Mouse (Mus musculus) kidney, adult 9 months (tissue): ENCODE measurements around the gene Kat6b.

Experiments
- DNase-seq: peaks from one replicate; pipeline ENCODE4 v3.0.0; 2022

Kat6b gene

DNA sequence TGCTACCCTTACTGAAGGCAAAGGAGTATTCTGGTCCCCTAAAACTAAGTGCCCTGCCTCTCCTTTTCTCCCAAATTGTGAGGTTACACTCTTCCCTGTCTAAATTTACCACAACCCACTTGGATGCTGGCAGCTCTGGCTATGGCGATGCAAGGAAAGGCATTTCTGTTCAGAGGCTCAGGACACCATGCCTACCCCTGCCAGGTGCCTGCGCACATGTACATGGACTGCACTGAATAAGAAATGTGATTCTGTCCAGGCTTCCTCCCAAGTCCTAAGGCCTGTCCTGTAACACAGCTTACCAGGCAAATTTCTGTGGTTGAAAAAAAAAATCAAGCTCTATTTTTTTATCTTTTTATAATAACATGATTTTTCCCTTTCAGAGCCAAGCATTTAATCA, 195.0 kb downstream of the Kat6b start:
- no peak for DNase-seq

DNA sequence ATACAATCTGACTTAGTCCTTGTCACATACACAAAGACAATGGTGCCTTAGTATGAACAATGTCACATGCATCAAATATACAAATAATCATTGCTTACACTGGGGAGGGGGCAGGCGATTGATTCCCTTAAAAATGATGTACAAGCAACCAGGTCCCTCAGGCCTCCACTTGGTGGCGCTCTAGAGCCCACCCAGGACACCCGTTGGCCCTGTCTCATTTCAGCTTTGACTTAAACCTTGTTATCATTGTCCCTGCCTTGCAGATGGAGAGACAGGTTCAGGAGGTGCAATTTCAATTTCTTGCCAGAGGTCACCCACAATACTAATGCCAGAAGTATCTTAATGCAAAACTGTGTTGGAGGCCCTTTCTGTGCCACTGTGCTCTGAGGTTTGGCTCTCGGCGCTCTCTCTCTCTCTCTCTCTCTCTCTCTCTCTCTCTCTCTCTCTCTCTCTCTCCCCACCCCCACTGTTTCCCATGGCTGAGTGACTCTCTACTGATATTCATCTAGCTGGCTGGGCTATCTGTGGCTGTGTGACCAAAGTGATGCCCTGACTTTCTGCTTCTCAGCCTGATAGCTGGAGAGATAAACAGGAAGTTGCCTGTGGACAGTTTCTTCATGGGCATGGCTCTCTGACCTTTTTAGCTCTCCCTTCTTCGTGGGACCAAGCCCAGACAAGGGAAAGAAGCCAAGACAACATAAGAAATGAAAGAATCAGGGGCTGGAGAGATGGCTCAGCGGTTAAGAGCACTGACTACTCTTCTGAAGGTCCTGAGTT, 197.5 kb downstream of the Kat6b start:
- peak; percentile 59 for DNase-seq

DNA sequence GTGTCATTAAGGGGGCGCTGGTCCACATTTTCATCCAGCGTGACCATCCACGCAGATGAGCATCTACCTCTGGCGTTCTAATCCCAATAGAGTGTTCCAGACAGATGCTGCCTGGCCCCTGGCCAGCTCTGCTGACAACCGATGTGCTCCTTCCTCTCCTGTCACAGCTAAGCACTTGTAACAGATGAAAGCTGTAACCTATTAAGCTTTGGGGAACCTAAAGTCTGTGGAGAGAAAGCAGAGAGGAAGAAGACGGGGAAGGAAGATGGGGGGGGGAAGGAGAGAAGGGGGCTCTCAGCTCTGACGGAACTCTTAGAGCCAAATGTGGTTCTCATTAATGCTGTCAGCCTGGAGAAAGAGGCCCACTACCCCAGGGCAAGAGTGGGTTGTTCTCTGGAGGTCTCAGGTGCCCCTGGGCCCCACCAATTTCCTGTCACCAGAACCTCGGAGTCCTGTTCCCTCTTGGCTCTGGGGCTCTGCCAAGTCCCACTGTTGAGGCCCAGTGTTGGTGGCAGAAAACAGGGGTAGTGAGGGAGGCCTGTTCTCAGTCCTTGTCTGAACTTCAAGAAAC, 198.5 kb downstream of the Kat6b start:
- no peak for DNase-seq

DNA sequence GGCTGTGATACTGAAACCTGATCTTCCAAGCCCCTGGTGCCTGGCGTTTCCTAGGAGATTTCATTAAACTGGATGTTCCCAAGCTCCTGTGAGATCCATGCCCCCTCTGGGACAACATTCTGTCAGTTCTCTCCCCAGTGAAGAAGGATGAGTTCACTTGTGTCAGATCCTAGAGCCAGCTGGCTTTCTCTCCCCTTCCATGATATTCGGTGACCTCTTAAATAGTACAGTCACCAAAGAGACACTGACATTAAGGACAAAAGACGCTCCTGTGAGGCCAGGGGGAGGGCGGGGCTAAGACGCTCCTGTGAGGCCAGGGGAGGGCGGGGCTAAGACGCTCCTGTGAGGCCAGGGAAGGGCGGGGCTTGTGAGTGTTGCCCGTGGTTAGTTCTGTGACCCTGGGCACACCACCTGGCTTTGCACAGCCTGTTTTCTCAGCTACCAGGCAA, 201.5 kb downstream of the Kat6b start:
- DNase-seq = peak; percentile 79

DNA sequence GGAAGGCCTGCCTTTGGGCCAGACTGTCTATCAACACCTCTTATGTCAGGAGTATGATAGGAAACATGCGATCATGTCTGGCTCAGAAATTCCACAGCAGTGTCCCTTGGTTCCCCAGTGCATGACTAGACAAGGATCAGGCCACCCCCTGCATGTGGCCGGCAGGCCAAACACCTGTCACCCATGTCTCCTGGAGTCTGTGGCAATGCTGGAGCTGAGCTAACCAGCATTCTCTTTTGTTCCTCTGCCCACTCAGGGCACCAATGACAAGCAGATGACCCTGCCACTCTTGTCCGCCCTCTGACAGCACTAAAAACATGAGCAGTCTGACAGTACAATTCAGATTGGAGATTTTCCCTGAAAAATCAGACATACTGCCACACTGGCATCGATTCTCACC, 202.6 kb downstream of the Kat6b start:
- no peak for DNase-seq

DNA sequence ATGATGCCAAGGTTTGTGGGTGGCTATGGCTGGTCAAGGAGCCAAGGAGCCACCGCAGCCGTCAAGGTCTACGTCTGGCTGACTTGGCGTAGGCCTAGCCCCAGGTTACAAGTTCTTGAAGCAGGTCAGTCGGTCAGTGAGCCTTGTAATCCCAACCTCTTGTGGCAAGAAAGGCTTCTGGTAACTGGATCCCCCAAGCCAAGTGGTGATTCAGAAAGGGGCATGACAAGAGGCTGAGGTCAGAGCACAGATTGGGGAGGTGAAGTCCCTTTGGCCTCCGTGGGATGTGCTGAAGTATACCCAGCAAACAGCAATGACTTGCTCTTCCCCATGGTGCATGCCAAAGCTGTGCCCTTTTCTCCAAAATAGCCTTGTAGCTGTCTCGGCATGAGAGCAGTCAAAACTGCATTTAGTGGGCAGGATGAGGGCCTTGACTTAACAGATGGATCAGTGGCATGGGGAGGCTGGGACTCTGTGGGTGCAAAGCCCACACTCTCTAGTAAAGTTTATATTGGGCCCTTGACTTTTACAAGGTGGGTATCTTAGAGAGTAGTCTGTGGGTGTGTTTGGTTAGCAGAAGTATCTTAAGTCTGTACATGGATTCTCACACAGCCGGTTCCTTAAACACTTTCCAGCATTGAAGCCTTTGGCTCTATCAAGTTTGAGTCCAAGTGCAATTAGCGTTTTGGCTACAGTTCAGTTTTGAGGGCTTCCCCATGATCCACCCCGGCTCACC, 204.3 kb downstream of the Kat6b start:
- no peak for DNase-seq

DNA sequence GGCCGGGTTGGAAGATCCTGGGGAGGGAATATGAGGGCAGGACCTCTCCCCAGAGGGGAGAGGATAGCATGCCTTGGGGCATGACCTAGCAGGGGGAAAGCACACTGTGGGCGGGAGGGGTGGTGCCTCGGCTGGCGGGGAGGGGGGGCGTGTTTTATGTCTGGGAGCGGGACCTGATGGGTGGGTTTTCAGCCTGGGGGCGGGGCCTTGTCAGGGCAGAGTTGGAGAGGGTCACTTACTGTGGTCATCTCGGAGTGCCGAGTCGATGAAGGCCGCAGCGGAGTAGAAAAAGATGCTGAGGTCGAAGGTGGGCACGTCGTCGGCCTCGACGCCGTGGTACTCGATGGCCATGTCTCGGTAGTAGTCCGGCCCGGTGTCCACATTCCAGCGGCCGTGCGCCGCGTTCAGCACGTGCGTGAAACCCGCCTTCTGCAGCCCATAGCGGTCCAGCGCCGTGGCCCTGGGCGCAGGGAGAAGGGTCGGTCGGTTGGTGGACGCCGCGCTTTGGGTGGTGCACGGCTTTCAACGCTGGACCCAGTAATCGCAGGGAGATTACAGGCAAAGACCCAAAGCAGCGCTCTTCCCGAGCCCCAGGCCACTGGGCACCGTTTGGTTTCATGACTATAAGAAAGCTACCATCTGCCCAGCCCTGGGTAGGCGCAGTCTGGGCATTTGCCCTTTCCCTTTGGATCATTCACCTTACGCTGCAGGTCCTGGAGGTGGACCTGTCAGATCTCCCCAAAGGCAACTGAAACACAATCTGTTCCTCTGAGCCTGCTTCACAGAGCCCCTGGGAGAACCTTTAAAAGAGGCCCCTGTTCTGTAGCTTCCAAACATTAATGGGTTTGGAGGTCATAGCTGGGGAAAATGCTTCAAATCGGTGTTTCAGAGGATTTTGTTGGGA, 205.4 kb downstream of the Kat6b start:
- DNase-seq = no peak

DNA sequence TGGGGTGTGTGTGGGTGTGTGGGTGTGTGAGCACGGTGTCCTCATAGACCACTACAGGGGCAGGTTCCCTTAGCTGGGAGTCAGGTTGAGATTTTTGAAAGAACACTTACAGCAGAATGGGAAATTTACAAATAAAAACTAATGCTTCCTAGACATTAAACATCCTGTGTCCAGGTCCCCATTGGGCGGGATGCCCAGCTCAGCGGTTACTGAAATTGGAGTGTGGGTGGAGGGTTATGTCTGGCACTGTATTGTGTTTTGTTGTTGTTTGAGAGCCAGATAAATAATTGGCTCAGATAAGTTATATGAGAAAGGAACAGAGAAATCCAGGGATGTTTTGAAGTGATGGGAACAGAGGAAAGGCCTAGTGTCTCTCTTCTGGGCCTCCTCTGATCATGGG, 209.8 kb downstream of the Kat6b start:
- DNase-seq = no peak

DNA sequence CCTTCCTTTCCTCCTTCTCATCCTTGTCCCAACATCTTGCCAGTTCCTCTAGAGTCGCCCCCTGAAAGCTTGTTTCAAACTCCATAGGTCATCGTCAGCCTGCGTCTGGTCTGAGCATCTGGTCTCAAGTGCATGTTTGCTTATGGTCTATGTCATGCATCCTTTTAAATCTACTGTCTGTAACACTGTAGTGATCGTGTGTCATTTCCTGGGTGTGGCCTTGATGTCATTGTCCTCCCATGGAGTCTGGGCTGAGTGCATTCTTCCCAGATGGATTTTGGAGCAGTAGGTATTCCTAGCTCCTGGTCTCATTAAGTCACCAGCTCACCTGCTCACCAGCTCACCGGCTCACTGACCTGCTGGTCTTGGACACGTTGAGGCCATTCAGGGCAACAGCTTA, 213.8 kb downstream of the Kat6b start:
- no peak for DNase-seq

DNA sequence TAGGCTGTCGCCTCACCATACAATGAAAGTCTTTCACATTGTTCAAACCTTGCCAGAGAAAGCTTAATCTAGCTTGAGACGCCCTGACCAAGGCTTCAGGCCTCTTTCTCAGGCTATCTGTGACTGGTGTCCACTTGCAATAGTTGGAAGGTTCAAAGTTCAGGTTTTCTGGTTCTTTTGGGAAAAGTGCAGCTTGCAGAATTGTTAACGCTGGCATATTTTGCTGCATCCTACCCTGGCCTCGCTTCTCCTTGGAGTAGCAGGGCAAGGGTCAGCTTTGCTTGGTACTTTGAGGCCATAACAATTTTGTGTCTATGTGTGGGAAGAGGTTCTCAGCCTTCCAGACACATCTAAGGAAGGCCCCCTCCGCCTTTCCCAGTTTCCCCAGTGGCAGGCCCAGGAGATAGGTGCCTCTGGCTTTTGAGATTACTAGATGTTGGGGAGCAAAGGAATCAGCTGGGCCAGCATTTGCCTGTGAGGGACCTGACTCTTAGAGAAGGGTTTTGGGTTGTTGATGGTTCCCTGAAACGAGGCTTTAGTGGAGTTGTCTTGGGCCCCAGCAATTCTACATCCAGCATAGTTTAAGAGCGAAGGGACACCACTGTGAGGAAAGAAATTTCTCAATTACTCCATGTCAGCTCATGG, 215.1 kb downstream of the Kat6b start:
- DNase-seq = peak; percentile 84

DNA sequence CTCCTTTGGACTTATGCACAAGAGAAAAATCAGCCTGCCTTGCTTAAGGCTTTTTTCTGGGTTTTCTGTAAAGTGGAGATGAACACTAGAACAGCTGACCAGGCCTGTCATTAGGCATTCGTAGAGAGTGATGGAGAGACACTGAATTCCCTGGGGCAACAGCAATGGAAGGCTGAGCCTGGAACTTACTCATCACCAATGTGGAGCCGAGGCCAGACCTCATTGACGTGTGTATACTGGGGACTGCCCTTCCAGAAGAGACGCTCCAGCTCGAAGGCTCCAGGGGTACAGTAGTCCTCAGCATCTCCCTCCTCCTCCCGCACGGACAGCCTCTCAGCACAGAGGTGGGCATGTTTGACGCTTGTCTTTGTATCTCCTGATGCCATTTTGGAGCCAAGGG, 221.5 kb downstream of the Kat6b start:
- no peak for DNase-seq

DNA sequence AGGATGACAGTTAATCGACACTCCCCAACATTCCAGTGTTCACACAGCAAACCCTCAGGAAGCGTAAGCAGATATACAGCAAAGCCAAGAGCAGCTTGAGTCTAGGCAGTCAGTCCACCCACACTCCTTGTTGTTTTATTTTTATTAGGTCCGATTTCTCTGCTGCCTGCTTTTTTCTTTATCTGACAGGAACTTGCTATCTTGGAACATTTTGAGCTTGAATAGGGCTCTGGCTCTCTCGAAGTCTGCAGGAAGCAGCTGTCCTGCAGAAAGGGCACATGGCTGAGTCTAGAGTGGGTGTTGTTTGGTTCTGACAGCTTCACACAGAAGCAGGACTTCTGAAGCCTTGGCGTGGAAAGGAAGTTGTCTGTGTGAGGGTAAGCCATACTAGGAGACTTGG, 222.0 kb downstream of the Kat6b start:
- no peak for DNase-seq

DNA sequence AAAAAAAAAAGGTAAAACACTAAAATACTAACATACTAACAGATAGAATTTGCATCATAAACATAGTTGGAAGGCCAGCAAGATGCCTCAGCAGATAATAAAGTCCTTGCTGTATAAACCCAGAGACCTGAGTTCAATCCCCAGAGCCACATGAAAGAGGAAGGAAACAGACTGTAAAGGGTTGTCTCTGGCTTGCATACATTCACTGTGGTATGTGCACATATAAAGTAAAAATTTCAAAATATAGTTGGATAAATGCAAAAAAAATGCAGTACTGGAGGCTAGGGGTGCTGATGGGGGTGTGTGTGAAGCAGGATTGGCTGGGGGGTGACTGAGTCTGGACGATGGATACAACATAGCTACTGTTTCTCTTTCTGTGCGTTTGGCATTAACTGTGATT, 224.2 kb downstream of the Kat6b start:
- no peak for DNase-seq

DNA sequence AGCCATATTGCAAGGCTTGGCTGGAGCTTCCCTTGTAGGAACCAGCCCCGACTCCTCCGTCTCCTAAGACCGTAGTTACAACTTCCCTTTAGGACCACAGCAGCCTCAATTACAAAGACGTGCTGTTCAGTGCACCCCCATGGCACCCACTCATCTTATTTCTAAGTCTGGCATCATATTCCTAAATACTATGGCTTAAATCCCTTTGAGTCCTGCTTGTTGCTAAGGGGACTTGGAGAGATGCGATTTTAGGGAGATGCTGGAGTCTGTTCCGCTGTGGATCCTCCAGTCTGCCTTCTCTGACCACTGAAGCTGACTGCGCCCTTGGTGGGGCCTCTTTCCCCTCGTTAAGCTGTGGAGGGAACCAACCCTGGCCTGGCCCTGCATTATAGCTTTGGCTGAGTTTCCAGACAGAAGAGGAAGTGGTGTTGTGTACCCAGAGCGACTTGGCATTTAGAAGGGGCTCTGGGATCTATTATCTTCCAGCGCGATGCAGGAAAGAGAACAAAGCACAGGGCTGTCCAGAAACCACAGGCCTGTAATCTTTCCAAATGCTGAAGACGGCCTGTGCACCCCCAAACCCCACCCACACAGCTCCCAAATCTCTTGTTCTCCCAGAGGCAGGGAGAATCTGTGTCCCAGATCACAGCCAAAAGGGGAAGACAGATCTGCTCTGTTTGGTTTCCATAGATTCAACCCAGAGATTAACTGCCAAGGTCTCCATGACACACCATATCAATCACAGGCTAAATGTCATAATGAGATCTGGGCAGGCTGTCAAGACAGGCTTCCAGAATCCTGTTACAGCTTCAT, 225.7 kb downstream of the Kat6b start:
- no peak for DNase-seq

DNA sequence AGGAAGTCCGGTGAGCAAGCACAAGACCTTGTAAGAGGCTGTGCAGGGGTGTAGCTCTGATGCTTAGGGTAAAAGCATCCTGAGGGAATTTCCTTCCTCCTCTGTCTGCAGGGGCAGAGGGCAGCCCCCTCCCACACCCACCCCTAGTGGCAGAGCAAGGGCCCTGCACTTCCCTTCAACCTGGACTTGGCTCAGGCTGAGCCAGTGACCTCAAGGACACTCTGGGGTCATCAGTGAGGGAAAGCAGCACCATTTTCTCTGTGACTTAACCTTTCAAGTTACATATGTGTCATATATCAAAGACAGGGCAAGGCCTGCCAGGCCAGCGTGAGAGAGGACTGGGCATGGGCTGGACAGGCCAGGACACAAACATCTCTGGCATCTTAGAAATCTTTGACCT, 228.3 kb downstream of the Kat6b start:
- no peak for DNase-seq

DNA sequence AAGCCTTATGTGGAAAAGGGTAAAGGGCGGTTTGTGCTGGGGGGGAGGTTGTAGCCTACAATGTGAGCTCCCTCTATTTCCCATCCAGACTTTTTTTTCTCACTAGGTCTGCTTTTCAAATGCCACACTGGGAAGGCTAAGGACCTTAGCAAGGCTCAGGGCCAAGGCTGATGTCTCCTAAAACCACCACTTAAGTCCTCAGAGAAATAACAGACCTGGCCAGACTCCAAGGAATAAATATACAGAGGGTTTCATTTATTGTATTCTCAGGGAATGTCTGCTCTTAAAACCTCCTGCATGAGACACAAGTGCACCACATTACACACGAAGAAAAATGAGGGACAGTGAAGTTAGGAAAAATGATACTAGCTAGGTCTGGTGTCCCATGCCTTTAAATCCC, 230.0 kb downstream of the Kat6b start:
- DNase-seq = no peak

DNA sequence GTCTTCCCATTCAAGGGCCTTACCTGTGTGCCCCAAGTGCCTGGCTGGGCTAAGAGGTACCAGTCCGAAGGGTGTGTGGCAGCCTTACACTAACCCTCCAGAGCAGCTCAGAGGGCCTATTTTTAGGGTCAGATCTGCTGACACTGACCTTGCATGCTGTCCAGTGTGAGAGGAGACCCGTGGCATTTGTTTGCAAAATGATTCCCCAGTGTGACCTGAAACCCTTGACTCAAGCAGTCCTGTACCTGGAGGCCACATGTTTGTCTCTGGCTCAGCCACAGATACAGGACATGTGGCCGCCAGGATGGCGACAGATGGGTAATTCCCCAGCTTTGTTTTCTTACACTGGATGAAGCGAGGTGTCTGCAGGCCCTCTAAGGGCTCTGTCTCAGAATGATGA, 233.3 kb downstream of the Kat6b start, which contains the start of gene Dupd1:
Gene Dupd1, minus strand, starts transcription at position 91 of the 400 bp plus-strand sequence.
- no peak for DNase-seq

DNA sequence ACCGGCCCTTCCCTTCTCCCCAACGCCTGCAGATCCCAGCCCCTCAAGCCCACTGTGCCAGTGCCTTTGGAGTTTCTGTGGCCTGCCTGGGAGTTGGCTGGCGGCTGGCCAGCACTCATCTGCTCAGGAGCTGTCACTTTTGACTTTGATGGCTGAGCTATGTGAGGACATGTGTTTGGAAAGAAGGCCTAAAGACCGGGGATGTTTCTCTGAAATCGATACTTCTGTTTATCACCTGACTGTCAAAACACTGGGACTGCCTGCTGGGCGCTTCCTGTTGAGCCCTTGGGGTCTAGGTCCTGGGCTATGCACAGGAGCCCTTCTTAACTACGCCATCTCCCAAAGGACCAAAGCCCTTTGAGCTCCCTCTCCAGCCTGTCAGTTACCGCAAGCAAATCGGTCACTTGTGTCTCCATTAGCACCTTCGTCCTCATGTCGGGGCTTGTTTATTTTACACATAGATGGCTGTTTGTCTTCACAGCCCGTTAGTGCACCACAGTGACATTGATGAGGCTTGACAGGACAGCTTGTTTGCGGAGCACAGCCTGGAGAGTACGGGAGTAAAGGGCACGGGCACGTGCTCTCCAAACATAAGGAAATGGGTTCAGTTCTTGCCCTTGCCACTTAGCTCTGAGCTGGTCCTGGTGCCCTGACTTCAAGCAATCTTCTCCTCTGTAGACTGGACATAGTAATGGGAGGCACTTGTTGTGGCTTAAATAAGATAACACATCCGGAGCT, 238.6 kb downstream of the Kat6b start:
- DNase-seq = no peak

DNA sequence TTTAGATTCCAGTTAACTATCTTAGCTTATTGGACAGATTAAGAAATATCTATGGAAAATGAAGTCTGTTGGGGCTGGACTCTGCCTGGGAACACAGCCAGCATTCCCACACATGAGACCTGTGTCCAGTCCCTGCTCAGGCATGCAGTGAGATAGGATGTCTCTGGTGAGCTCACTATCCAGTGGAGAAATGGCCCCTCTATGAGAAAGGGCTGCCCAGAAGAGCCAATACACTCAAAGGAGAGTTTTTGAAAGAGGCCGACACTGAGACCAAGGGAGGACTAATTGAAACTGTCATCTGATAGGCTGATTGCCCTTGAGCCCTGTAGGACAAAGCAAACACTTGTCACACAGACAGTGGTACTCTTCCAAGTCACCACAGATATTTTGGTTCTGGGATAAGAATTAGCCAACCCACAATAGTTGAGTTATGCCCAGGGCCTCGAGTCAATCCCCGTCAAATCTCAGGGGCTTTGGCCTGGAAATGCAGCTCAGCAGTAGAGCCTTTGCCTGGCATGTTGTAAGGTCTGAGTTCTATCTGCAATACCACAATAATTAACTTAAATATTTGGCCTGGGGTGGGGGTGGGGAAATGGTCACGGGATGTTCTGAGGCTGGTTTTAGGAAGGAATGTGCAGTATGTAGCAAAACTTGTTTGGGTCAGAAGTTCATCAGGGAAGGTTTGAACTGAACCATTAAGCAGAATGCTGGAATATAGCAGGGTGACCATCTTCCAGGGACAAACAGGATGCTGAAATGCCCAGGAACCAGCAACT, 239.4 kb downstream of the Kat6b start:
- DNase-seq = no peak
